Mouse (Mus musculus) hindbrain, postnatal 0 days (tissue): Measurements from ENCODE around the gene Olfr49. TPM values are rescaled to one million over a fixed set of nuclear protein-coding genes. Genes with fewer than 3 reads are reported as not detected.

ENCODE experiments used
- ATAC-seq: fragments of 200-750 bp; cut with Nextera tagmentation; 2 replicates; pipeline ENCODE4 v1.8.0; 2017; ENCODE audit warnings: mild to moderate bottlenecking, moderate TSS enrichment, moderate library complexity
- DNase-seq: peaks from one replicate; pipeline ENCODE4 v3.0.0-alpha.2; 2015; ENCODE audit warnings: low spot score
- H3K27ac ChIP-seq: fragments of 300-500 bp; sonication (generic); 2 replicates; pipeline ENCODE4 v1.5.1; 2014; ENCODE audit warnings: mild to moderate bottlenecking
- H3K27me3 ChIP-seq: fragments of 300-500 bp; sonication (generic); 2 replicates; pipeline ENCODE4 v1.6.1; 2014; ENCODE audit warnings: low read length, mixed read lengths; ENCODE audit not compliant: insufficient read depth
- H3K36me3 ChIP-seq: fragments of 300-500 bp; sonication (generic); 2 replicates; pipeline ENCODE4 v1.6.1; 2014; ENCODE audit warnings: low read length, mixed read lengths; ENCODE audit not compliant: insufficient read depth
- H3K4me1 ChIP-seq: fragments of 300-500 bp; sonication (generic); 2 replicates; pipeline ENCODE4 v1.6.1; 2014; ENCODE audit warnings: antibody characterized with exemption, low read length, mixed read lengths; ENCODE audit not compliant: insufficient read depth
- H3K4me2 ChIP-seq: fragments of 300-500 bp; sonication (generic); 2 replicates; pipeline ENCODE4 v1.6.1; 2014; ENCODE audit warnings: low read depth, mild to moderate bottlenecking, low read length, moderate library complexity, mixed read lengths
- H3K4me3 ChIP-seq: fragments of 300-500 bp; sonication (generic); 2 replicates; pipeline ENCODE4 v1.5.1; 2014; ENCODE audit warnings: low read length
- H3K9ac ChIP-seq: fragments of 300-500 bp; sonication (generic); replicated peaks from 2 replicates; pipeline ENCODE4 v1.6.1; 2014; ENCODE audit warnings: mild to moderate bottlenecking, low read length, moderate library complexity, mixed read lengths
- H3K9me3 ChIP-seq: fragments of 300-500 bp; sonication (generic); 2 replicates; pipeline ENCODE4 v1.6.1; 2016; ENCODE audit warnings: low read length, mixed read lengths
- CTCF ChIP-seq: IDR thresholded peaks from 2 replicates; pipeline ENCODE4 v1.5.1; 2016; ENCODE audit warnings: antibody characterized with exemption, control low read depth, low read depth
- WGBS: fragments of 180-500 bp; shearing (Covaris S2); extraction: QIAGEN DNeasy Blood & Tissue Kit; methylation state at CpG from one replicate; pipeline ENCODE4 v1.1.7; 2014; 5-methylcytosine and 5-hydroxymethylcytosine counted together
- polyA plus RNA-seq: library from polyadenylated mRNA; unstranded; fragments of >200 nt; fragmentation: Nextera tagmentation; extraction: Ambion mirVana; gene quantifications from 2 replicates; pipeline ENCODE4 v1.2.1, GENCODE M21; 2015
- total RNA-seq: library from RNA; depleted of rRNA; stranded (reverse); fragments of >200 nt; gene quantifications from 2 replicates; pipeline ENCODE4 v1.2.3, GENCODE M21; 2014

Olfr49 gene
- total and polyA plus RNA-seq, 2 experiments from 2014 or later, result not detected

GRCm38 (mm10) chr14:54271976-54272606 lies 12.6 kb downstream of the Olfr49 start:
- Histone ChIP-seq H3K4me1 (no peaks in the 10 kb centered on the region), H3K4me3 (no peak overlapping the region), H3K9ac (no peak overlapping the region), H3K27ac (no peak overlapping the region), H3K9me3 (no peaks in the 10 kb centered on the region), H3K36me3 (peaks cover 4% of the 10 kb centered on the region; the same call in 1 of the 2 replicates), H3K4me2 (no peak overlapping the region), H3K27me3 (no peaks in the 10 kb centered on the region)
- 77% methylated on average over 3 of the region's 3 CpGs for WGBS
- no peak for TF ChIP-seq CTCF
- DNase-seq, result no peak
- ATAC-seq, result no peak

DNA sequence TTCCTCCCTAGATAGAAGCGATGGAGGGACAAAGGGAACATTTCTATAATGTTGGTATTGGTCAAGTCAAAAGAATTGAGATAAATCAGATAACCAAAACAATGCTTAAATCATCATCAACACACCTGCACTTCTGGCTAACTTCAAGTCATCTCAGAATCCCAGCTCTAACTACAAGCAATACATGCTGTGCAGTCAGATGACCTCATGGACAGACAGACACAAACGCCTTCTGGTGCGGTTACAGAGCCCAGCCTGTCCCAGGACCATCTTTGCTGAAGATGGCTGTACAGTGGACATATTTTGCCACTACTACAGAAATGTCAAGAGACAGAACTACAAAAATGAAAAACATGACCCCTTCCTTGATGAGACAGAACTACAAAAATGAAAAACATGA lies 14.3 kb downstream of the Olfr49 start:
- H3K4me1 ChIP-seq, result no peaks in the 10 kb centered on the region
- H3K4me3 ChIP-seq, result no peak overlapping the region
- H3K9me3 ChIP-seq, result no peaks in the 10 kb centered on the region
- H3K4me2 ChIP-seq, result no peak overlapping the region
- no peaks in the 10 kb centered on the region for H3K27me3 ChIP-seq
- ATAC-seq, result no peak
- no peak overlapping the region for H3K27ac ChIP-seq
- no peak for TF ChIP-seq CTCF
- 91% methylated on average over 3 of the region's 3 CpGs for WGBS
- H3K36me3 ChIP-seq, result peaks cover 9% of the 10 kb centered on the region; the same call in 1 of the 2 replicates
- no peak overlapping the region for H3K9ac ChIP-seq
- DNase-seq, result no peak

GRCm38 (mm10) chr14:54269566-54269965 lies 15.2 kb downstream of the Olfr49 start:
- ATAC-seq (no peak), DNase-seq (no peak)
- Histone ChIP-seq H3K9ac (no peak overlapping the region), H3K4me1 (no peaks in the 10 kb centered on the region), H3K36me3 (peaks cover 9% of the 10 kb centered on the region; the same call in 1 of the 2 replicates), H3K27ac (no peak overlapping the region), H3K4me2 (no peak overlapping the region), H3K27me3 (no peaks in the 10 kb centered on the region), H3K4me3 (no peak overlapping the region), H3K9me3 (no peaks in the 10 kb centered on the region)
- TF ChIP-seq CTCF, result no peak
- WGBS, result 93% methylated on average over 3 of the region's 3 CpGs

DNA sequence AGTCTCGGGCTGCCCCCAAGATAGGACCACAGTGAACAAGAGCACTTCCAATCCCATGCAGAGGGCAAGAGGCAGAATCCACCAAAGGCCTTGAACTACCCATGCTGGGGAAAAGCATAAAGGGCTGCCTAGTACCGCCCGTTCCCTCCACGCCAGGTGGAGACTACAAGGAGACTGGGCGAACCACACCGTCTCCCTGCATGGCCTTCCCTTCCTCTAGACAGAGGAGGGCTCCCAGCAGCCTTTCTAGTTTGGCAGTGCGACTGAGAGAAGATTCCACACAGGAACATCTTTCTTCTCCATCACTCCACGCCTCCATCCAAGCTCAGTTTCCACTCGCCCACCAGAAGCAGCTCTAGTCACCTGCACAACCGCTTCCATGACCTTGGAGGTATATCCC lies 16.8 kb downstream of the Olfr49 start:
- Histone ChIP-seq H3K9ac (no peak overlapping the region), H3K27me3 (no peaks in the 10 kb centered on the region)

DNA sequence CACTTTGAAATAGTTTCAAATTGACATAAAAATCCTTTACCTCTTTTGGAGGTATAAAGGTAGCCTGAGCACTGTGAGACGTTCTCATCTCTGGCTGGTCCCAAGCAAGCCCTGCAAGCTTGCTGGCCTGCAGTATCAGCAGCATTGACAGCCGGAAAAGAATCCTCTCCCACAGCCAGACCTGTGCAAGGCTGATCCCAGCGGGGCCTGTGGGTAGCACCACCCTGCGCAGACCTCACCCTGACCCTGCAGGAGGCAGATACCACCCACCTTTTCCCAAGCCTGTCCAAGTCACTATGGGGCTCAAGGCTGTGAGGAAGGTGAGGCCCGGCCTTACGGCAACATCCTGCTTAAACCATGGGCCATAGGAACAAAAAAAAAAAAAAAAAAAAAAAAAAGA lies 18.8 kb downstream of the Olfr49 start:
- Histone ChIP-seq H3K9ac (no peak overlapping the region), H3K27ac (no peak overlapping the region), H3K9me3 (no peaks in the 10 kb centered on the region), H3K4me1 (no peaks in the 10 kb centered on the region), H3K27me3 (no peaks in the 10 kb centered on the region), H3K4me2 (no peak overlapping the region), H3K4me3 (no peak overlapping the region), H3K36me3 (peaks cover 20% of the 10 kb centered on the region; the same call in 1 of the 2 replicates)
- no peak for TF ChIP-seq CTCF
- WGBS, result 72% methylated on average over 6 of the region's 6 CpGs
- ATAC-seq (no peak), DNase-seq (no peak)

More for the DNA sequence above, 16.8 kb downstream of the Olfr49 start:
- WGBS, result 93% methylated on average over 10 of the region's 10 CpGs
- Histone ChIP-seq H3K27ac (no peak overlapping the region), H3K9me3 (no peaks in the 10 kb centered on the region), H3K4me1 (no peaks in the 10 kb centered on the region), H3K4me2 (no peak overlapping the region), H3K4me3 (no peak overlapping the region), H3K36me3 (peaks cover 15% of the 10 kb centered on the region; the same call in 1 of the 2 replicates)
- no peak for DNase-seq
- no peak for TF ChIP-seq CTCF
- ATAC-seq, result no peak

DNA sequence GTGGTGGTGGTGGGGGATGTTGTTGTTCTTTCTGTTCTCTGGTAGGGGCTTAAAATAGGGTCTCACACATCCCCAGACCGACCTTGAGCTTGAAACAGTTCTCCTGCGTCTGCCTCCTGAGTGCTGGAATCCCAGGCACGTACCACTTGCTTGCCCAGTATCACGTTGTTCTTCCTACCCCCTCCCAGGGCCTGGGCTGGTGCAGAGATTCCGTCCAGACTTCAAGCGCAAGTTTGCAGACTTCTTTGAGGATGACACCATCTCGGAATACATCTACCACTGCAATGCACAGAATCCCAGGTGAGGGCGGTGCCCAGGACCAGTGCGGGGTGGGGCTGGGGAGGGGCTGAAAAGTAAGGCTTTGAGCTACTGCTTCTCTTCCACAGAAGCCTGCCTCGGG lies 19.6 kb downstream of the Olfr49 start:
- no peaks in the 10 kb centered on the region for H3K27me3 ChIP-seq
- no peaks in the 10 kb centered on the region for H3K9me3 ChIP-seq
- no peak overlapping the region for H3K9ac ChIP-seq
- no peak for ATAC-seq
- no peak for TF ChIP-seq CTCF
- 44% methylated on average over 10 of the region's 10 CpGs for WGBS
- peaks cover 20% of the 10 kb centered on the region; the same call in 1 of the 2 replicates for H3K36me3 ChIP-seq
- no peak overlapping the region for H3K4me2 ChIP-seq
- H3K27ac ChIP-seq, result no peak overlapping the region
- H3K4me3 ChIP-seq, result no peak overlapping the region
- peaks cover 3% of the 10 kb centered on the region; the same call in 1 of the 2 replicates for H3K4me1 ChIP-seq
- DNase-seq, result no peak

GRCm38 (mm10) chr14:54264231-54264630 lies 20.5 kb downstream of the Olfr49 start:
- 92% methylated on average over 7 of the region's 7 CpGs for WGBS
- DNase-seq (no peak), ATAC-seq (no peak)
- Histone ChIP-seq H3K27ac (no peak overlapping the region), H3K36me3 (peaks cover 20% of the 10 kb centered on the region; the same call in 1 of the 2 replicates), H3K4me2 (no peak overlapping the region), H3K4me1 (peaks cover 5% of the 10 kb centered on the region; the same call in 1 of the 2 replicates), H3K9me3 (no peaks in the 10 kb centered on the region), H3K9ac (no peak overlapping the region), H3K27me3 (no peaks in the 10 kb centered on the region), H3K4me3 (no peak overlapping the region)
- TF ChIP-seq CTCF, result no peak
